Mouse (Mus musculus) activated CD4-positive, CD25-positive, alpha-beta regulatory T cell, adult 4 months (primary cell): ENCODE results near the gene 4930556J24Rik. TPM values are rescaled to one million over a fixed set of nuclear protein-coding genes. Genes with fewer than 3 reads are reported as not detected.
"Not testable (repeated sequence)": the region's sequence is repeated elsewhere in the genome, so short reads cannot be mapped to it uniquely, and the experiment has no call there.

Experiments
- ATAC-seq: one replicate; pipeline ENCODE4 v1.8.0; 2017
- polyA plus RNA-seq, 2 experiments: library from polyadenylated mRNA; unstranded; fragments of 100-300 nt; shearing (Covaris generic); gene quantifications; one replicate each; pipeline ENCODE4 v1.2.1; 2017

The 4930556J24Rik gene
- polyA plus RNA-seq: not detected

- no peak for ATAC-seq
These were observed at the start of gene 4930556J24Rik for GRCm38 (mm10) chr11:3976678-3977077. Gene 4930556J24Rik (minus strand): TSS chr11:3976778.

GRCm38 (mm10) chr11:4023321-4023720 is 46.7 kb upstream of the 4930556J24Rik start:
- no peak for ATAC-seq

- not testable (repeated sequence) for ATAC-seq
These were observed 45.5 kb upstream of the 4930556J24Rik start for GRCm38 (mm10) chr11:4022111-4022510.

DNA sequence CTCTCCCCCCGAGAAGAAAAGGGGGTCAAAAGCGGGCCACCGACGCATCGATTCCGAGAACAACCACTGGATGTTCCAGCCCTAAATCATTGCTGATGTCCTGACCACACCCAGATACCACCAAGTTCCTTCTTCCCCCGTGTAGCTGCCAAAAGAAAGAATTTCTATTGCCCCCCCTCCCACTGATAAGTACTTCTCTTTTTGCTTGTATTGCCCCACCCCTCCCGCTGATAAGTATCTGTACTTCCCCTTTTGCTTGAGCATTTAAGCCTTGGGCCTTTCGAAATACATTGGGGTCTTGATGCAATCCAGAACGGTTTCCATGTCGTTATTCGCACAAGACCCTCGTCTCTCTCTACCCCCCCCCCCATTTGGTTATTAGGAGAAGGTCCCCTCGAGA is 39.2 kb upstream of the 4930556J24Rik start:
- ATAC-seq: not testable (repeated sequence)

DNA sequence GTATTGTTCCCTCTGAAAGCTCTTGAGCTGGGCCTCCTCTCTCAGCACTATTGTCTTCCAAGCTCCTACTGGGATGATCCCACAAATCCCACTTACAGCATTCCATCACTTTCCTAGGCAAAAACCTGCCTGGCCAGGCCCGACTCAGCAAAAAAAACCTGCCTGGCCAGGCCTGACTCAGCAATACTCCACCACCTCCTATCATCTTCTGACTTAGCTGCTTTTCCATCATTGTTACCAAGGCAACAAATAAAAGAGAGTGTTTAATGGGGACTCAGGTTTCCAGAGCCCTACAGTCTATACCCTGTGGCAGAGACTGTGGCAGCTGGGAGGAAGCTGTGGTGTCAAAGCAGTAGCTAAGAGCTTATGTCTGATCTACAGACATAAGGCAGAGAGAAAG is 36.0 kb upstream of the 4930556J24Rik start:
- no peak for ATAC-seq

GRCm38 (mm10) chr11:4006462-4006861 is 29.9 kb upstream of the 4930556J24Rik start:
- no peak for ATAC-seq

GRCm38 (mm10) chr11:4005220-4005805 is 28.7 kb upstream of the 4930556J24Rik start:
- no peak for ATAC-seq

GRCm38 (mm10) chr11:4001603-4002002 is 25.0 kb upstream of the 4930556J24Rik start:
- no peak for ATAC-seq

DNA sequence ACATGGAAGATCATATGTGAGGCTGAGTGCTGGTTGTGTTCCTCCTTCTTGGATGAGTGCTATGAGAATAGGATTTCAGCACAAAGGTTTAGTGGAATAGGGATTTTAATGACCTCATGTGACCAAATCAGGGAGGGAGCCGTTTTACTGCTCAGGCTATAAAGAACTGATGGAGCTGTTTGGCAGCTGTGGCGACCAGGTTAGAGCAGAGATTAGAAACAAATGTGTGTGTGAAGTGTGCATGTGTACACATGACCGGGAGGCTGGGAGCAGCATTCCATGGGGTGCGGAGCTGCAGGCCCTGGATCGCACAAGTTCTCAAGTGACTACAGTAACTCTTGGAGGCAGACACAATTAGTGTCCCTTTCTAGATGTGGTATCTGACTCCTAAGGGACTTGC is 23.0 kb upstream of the 4930556J24Rik start:
- ATAC-seq: no peak

GRCm38 (mm10) chr11:3997978-3998720 is 21.6 kb upstream of the 4930556J24Rik start:
- ATAC-seq: no peak

GRCm38 (mm10) chr11:3996840-3997239 is 20.3 kb upstream of the 4930556J24Rik start:
- no peak for ATAC-seq

DNA sequence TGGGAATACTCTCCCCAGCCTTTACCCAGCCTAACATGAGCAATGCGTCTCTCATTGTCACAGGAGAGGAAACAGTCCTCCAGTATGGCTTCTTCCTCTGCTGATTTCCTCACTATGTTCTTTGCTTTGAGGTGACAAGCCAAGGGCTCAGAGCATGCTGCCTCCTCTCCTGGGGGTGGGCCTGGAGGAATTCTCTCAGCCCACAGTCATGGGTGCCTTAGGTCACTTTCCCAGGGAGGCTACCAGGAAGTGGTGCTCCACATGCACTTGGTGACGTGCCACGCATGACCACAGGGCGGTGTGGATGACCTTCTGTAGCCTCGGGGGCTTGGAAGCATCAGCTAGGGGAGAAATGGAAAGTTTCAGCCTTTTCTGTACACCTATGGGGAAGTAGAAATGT is 18.9 kb upstream of the 4930556J24Rik start:
- ATAC-seq: no peak

DNA sequence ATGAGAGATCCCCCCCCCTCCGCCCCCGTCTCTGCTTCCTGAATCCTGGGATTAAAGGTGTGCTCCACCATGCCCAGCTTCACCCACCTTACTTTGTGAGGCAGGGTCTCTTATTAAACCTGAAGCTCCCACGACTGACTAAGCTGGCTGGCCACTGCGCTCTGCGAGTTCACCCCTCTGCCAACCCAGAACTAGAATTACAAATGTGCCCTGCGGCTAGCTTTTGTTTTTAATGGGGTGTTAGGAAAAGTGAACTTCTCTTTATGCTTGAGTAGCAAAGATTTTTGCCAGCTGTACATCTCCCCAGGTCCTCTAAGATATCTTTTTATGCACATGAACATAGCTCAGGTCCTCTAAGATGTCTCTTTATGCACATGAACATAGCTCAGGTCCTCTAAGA is 17.3 kb upstream of the 4930556J24Rik start:
- no peak for ATAC-seq

DNA sequence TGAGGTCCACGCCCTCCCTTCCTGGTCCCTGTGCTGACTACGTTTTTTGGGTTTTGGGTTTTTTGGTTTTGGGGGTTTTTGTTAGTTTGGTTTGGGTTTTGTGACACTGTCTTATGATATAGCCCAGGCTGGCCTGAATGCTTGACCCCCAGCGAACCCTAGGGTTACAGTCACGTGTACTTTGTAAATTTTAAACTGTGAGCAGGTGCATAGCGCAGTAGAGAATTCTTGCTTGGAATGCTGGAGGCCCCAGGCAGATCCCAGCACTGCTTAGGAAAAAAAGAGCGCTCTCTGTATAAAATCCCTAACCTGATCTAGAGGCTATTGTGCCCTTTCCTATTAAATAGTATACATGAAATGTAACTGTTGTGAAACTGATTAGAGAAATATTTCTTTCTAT is 16.6 kb upstream of the 4930556J24Rik start:
- ATAC-seq: no peak

DNA sequence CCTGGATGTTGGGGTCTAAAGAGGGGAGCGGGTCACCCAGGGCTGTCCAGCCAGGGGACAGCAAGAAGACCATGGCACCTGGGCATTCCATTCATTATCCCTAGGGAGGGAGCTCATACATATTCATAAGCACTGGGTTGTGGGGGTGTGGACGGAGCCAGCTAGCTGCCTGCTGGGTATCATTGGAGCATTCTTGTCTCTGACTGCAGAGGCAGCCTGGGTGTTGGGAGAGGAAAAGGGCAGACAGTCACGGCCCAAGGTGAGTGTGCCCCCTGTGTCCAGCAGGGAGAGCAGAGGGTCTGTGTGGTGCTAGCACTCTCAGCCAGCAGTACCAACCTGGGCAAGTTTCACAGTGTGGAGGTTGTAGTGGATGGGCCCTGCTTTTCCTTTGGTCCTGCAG is 13.2 kb upstream of the 4930556J24Rik start:
- ATAC-seq: no peak

GRCm38 (mm10) chr11:3983863-3984745 is 7.5 kb upstream of the 4930556J24Rik start:
- no peak for ATAC-seq

GRCm38 (mm10) chr11:3983291-3983862 is 6.8 kb upstream of the 4930556J24Rik start, which contains the start of gene Gal3st1:
Gene Gal3st1 (plus strand): TSS chr11:3983636.
- ATAC-seq: no peak

DNA sequence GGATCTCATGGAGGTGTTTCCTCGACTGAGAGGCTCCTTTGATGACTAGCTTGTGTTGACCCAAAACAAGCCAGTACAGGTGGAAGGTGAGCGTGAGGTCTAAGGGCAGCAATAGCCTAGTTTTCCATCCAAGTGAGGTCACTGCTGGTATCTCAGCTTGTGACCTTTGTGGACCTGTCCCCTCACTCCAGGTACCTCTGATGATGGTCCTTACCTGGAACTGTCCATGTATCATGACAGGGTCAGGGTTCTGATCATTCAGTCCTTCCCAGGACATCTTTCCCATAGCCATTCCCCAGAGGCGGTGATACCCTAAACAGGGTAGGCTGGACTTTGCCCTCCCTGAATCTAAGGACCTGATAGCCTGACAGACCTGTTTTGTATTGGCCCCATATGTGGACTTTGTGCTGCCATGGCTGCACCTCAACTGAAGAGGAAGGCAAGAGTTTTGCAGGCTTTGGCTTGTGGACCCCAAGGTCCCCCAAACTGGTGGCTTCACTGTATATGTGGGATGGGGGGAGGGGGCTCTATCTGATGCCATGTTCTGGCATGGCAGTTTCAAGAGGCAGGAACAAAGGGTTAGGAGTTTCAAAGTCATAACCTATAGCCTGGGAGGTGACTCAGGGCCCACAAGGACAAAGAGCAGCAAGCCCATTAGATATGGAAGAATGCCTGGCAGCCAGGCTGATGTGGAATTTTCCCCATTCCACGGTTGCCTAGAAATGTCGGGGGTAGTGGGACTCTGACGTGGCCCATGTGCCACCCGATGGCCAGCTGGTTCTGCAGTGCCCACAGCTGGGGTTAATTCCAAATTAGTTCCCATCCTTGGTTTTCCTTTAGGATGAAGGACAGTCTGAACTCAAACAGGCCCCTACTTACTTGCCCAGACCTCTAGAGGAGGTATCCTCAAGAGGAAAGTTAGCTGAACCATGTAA is 6.0 kb upstream of the 4930556J24Rik start:
- ATAC-seq: no peak

- no peak for ATAC-seq
These were observed 5.0 kb upstream of the 4930556J24Rik start for GRCm38 (mm10) chr11:3981536-3981935.

DNA sequence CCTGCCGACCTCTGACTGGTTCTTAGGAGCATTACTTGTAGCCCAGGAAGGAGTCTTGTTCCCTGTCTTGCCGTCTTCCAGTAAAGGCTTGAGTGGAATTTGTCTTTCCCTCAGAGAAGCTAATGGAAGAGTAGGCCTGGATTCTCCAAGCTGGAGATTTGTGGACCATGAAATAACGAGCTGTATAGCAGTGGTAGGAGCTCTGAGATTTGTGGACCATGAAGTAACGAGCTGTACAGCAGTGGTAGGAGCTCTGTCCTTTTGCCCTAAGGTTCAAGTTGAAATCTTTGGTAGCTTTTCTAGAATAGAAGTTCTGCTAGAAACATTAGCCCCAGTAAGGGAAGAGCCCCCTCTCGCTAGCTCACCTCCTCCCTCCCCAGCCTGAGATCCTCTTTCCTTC is 1.8 kb upstream of the 4930556J24Rik start:
- ATAC-seq: no peak

DNA sequence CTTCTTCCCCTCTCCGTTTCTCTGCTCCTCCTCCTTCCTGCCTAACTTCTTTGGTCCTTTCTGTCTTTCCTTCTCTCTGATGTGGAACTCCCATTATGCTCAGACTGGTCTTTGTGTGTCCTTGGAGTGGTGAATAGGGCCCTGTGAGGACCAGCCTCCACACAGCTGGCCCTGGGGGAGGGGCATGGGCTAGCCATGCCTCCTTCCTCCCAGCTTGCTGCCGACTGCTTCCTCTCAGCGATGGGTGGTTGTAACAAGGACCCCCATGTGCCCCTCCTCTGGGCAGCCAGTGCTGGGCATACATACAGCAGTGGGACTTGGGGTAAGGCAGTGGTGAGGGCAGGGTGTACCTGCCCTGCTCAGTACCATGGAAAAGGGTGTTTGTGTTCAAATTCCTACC is 2.3 kb downstream of the 4930556J24Rik start:
- no peak for ATAC-seq

DNA sequence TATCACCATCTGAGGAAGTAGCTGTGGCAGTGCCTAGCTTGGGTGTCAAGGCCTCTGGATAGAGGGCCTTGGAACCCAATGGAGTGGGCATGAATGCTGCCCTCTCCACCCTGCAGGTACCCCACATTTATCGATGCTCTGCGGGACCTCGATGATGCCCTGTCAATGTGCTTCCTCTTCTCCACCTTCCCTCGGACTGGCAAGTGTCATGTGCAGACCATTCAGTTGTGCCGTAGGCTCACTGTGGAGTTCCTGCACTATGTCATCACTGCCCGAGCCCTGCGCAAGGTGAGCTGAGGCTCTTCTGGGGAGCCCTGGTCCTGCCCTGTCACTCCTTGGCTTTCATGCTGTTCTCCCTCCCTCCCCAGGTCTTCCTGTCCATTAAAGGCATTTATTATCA is 3.5 kb downstream of the 4930556J24Rik start:
- no peak for ATAC-seq
